Mouse (Mus musculus) kidney, adult 2 months (tissue): ENCODE results near the gene Ccl7.

Source experiments
- CTCF ChIP-seq: fragments of 200-500 bp; conservative IDR thresholded peaks from 2 replicates; pipeline ENCODE4 v1.5.1; 2011; ENCODE audit warnings: low read depth, mild to moderate bottlenecking, control low read depth, low read length, moderate library complexity, mixed read lengths; ENCODE audit not compliant: insufficient read depth, insufficient read length
- POLR2A ChIP-seq: fragments of 200-500 bp; IDR thresholded peaks from one replicate; pipeline ENCODE4 v1.6.1; 2011; ENCODE audit warnings: low read depth, low read length, control low read depth

GRCm38 (mm10) chr11:82035857-82036256, 9.7 kb upstream of the Ccl7 start:
- TF ChIP-seq POLR2A (no peak), CTCF (no peak)
